Mouse (Mus musculus): Measurements from ENCODE around the gene Krtap3-2. TPM values are rescaled to one million over a fixed set of nuclear protein-coding genes. Genes with fewer than 3 reads are reported as not detected.
"Not testable (repeated sequence)": the region's sequence is repeated elsewhere in the genome, so short reads cannot be mapped to it uniquely, and the experiment has no call there.

The Krtap3-2 gene
- polyA plus RNA-seq (2016; fragmentation: Nextera tagmentation; extraction: Ambion mirVana): not detected in 2 replicates

DNA sequence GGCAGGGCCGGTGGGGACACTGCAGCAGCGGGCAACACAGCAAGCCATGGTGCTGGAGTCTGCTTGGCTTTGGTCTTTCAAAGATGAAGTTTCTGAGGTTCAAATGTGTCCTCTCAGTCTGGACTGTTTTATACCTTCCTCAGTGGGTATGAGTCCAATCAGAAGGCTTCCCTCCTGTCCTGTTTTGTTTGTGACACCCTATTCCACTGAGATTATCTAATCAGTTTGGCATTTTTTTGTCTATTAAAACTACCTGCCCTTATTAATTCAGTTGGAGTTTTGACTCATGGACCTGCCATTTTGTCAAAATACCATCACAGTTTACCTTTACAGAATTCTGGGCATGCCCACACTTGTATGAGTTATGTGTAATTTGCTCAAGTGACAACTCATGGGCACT, at the start of gene Krtap3-2:
Gene Krtap3-2, minus strand, starts transcription at position 101 of the 400 bp plus-strand sequence.
- 83% methylated on average over 1 of the region's 2 CpGs for WGBS
- H3K9me3 ChIP-seq: no peaks in the 10 kb centered on the region
- no peak for DNase-seq (ENCODE audit: low spot score)

DNA sequence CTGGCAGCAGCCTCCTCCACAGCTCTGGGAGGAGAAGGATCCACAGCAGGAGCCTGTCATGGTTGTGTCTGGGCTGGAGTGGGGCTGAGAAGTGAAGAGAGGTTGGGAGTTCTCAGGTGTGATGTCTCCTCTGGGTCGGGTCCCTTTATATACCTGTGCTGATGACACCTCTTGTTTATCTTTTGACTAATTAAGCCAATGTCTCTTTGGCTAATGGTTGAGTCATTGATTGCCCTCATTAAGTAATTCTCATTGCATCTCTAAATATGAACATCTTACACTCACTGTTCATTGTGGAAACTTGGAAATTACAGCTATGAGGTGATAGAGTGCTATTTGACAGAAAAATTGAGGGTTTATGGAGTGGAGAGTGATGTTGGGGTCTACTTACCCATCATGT, 46.6 kb upstream of the Krtap3-2 start, which contains the start of gene Gm11938:
Gene Gm11938, minus strand, starts transcription at position 101 of the 400 bp plus-strand sequence.
- DNase-seq (ENCODE audit: low spot score); H3K36me3 ChIP-seq; H3K27me3 ChIP-seq (ENCODE audit: insufficient read depth, poor library complexity, severe bottlenecking); H3K4me1 ChIP-seq; H3K9me3 ChIP-seq; H3K4me3 ChIP-seq; H3K27ac ChIP-seq: not testable (repeated sequence)
- WGBS: 53% methylated on average over 1 of the region's 1 CpGs

More for the DNA sequence above, at the start of gene Krtap3-2:
- H3K27me3 ChIP-seq (ENCODE audit: insufficient read depth, poor library complexity, severe bottlenecking): no peaks in the 10 kb centered on the region
- no peaks in the 10 kb centered on the region for H3K4me1 ChIP-seq
- H3K4me3 ChIP-seq: no peak within 1 kb of the TSS
- H3K36me3 ChIP-seq: no peaks in the 10 kb centered on the region
- H3K27ac ChIP-seq: no peak within 1 kb of the TSS

DNA sequence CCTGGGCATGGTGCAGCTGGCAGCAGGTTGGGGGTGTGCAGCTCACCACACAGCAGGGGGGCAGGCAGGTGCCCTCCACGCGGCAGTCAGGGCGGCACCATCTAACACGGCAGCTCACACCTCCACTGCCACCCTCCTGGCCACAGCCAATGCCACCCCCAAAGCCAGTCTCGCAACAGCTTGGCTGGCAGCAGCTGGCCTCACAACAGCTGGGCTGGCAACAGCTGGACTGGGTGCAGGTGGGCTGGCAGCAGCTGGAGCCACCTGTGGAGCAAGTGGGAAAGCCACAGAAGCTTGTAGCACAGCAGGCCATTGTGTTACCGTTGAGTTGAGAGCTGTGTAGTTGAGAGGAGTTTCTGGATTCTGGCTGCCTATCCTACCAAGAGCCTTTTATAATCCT, 41.1 kb upstream of the Krtap3-2 start, which contains the start of gene Krtap9-3:
Gene Krtap9-3, minus strand, starts transcription at position 364 of the 400 bp plus-strand sequence.
- not testable (repeated sequence) for H3K27ac ChIP-seq; H3K4me3 ChIP-seq; H3K27me3 ChIP-seq (ENCODE audit: insufficient read depth, poor library complexity, severe bottlenecking); DNase-seq (ENCODE audit: low spot score); H3K9me3 ChIP-seq; H3K4me1 ChIP-seq; H3K36me3 ChIP-seq
- 78% methylated on average over 6 of the region's 6 CpGs for WGBS

DNA sequence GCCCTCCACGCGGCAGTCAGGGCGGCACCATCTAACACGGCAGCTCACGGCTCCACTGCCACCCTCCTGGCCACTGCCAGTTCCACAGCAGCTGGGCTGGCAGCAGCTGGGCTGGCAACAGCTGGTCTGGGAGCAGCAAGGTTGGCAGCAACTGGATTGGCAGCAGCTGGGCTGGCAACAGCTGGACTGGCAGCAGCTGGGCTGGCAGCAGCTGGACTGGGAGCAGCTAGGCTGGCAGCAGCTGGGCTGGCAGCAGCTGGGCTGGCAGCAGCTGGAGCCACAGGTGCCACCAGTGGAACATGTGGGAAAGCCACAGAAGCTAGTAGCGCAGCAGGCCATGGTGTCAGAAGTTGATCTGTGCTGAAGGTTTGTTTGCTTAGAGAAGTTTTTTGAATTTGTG, 34.3 kb upstream of the Krtap3-2 start, which contains the start of gene Krtap1-3:
Gene Krtap1-3, minus strand, starts transcription at position 359 of the 400 bp plus-strand sequence.
- 83% methylated on average over 6 of the region's 6 CpGs for WGBS
- Histone ChIP-seq H3K9me3 (no peaks in the 10 kb centered on the region), H3K4me1 (no peaks in the 10 kb centered on the region), H3K4me3 (no peak within 1 kb of the TSS), H3K27ac (no peak within 1 kb of the TSS), H3K36me3 (no peaks in the 10 kb centered on the region), H3K27me3 (ENCODE audit: insufficient read depth, poor library complexity, severe bottlenecking) (no peaks in the 10 kb centered on the region)
- no peak for DNase-seq (ENCODE audit: low spot score)

- Histone ChIP-seq H3K27ac (no peak overlapping the region), H3K9me3 (no peaks in the 10 kb centered on the region), H3K36me3 (no peaks in the 10 kb centered on the region), H3K27me3 (ENCODE audit: insufficient read depth, poor library complexity, severe bottlenecking) (0 out of 2 replicates have a peak, but pooled peaks cover 5% of the 10 kb centered on the region), H3K4me3 (no peak overlapping the region), H3K4me1 (no peaks in the 10 kb centered on the region)
- no peak for DNase-seq (ENCODE audit: low spot score)
- 89% methylated on average over 7 of the region's 7 CpGs for WGBS
Measured at GRCm38 (mm10) chr11:99585096-99585495, 28.4 kb upstream of the Krtap3-2 start.

- WGBS: 89% methylated on average over 5 of the region's 5 CpGs
- Histone ChIP-seq H3K4me3 (no peak within 1 kb of the TSS), H3K27ac (no peak within 1 kb of the TSS), H3K9me3 (no peaks in the 10 kb centered on the region), H3K36me3 (no peaks in the 10 kb centered on the region), H3K4me1 (no peaks in the 10 kb centered on the region), H3K27me3 (ENCODE audit: insufficient read depth, poor library complexity, severe bottlenecking) (0 out of 2 replicates have a peak, but pooled peaks cover 5% of the 10 kb centered on the region)
- no peak for DNase-seq (ENCODE audit: low spot score)
Measured at GRCm38 (mm10) chr11:99583245-99583704, 26.6 kb upstream of the Krtap3-2 start, which contains the start of gene Krtap1-4. Krtap1-4 (minus strand) TSS chr11:99583654.

DNA sequence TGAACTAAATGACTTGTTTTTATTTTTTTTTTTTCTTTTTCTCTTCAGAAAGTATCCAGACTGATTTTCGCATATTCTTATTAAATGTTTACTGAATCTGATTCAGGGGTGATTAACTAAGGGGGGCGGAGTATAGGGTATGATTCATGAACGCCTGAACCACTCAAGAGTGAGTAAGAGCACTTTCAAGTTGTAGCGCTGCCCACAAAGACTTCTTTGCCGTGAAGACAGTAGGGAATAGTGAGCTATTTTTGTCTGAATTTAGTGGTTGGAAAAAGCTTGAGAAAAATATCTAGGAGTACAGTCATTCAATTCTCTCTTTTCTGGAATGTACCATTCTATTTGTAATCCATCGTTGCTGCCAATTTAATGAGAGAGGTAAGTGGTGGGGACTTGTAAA, 24.9 kb upstream of the Krtap3-2 start:
- no peaks in the 10 kb centered on the region for H3K9me3 ChIP-seq
- no peaks in the 10 kb centered on the region for H3K4me1 ChIP-seq
- no peak for DNase-seq (ENCODE audit: low spot score)
- H3K4me3 ChIP-seq: no peak overlapping the region
- 80% methylated on average over 6 of the region's 6 CpGs for WGBS
- H3K27me3 ChIP-seq (ENCODE audit: insufficient read depth, poor library complexity, severe bottlenecking): 0 out of 2 replicates have a peak, but pooled peaks cover 5% of the 10 kb centered on the region
- no peak overlapping the region for H3K27ac ChIP-seq
- no peaks in the 10 kb centered on the region for H3K36me3 ChIP-seq

DNA sequence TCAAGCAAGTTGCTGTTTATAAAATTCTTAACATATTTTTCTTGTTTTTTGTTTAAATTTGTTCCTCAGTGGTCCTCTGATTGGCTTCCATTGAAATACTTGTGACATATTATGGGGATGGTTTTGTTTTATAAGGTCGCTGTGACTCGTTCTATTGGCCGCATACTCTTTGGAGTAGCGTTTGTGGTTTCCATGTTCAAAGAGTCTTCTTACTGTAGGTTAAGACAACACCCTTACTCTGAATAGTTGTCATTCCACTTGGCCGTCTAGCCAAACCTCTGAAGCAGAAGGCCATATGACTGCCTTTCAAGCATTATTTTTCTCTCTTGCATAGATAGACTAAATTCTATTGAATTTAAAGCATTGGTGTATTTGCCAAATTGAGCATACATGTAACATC, 24.4 kb upstream of the Krtap3-2 start:
- Histone ChIP-seq H3K9me3 (no peaks in the 10 kb centered on the region), H3K27ac (no peak overlapping the region), H3K36me3 (no peaks in the 10 kb centered on the region), H3K4me1 (no peaks in the 10 kb centered on the region), H3K4me3 (no peak overlapping the region), H3K27me3 (ENCODE audit: insufficient read depth, poor library complexity, severe bottlenecking) (0 out of 2 replicates have a peak, but pooled peaks cover 5% of the 10 kb centered on the region)
- DNase-seq (ENCODE audit: low spot score): no peak
- 86% methylated on average over 5 of the region's 5 CpGs for WGBS

DNA sequence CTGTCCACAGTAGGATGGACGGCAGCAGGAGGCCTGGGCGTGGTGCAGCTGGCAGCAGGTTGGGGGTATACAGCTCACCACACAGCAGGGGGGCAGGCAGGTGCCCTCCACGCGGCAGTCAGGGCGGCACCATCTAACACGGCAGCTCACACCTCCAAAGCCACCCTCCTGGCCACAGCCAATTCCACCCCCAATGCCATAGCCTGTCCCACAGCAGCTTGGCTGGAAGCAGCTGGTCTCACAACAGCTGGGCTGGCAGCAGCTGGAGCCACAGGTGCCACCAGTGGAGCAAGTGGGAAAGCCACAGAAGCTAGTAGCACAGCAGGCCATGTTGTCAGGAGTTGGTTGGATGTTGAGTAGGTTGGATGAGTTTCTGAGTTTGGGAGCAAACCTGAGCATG, 24.0 kb upstream of the Krtap3-2 start, which contains the start of gene Krtap1-5:
Gene Krtap1-5, minus strand, starts transcription at position 381 of the 400 bp plus-strand sequence.
- 0 out of 2 replicates have a peak, but pooled peaks cover 5% of the 10 kb centered on the region for H3K27me3 ChIP-seq (ENCODE audit: insufficient read depth, poor library complexity, severe bottlenecking)
- H3K4me3 ChIP-seq: no peak within 1 kb of the TSS
- no peaks in the 10 kb centered on the region for H3K36me3 ChIP-seq
- H3K4me1 ChIP-seq: no peaks in the 10 kb centered on the region
- no peaks in the 10 kb centered on the region for H3K9me3 ChIP-seq
- 73% methylated on average over 6 of the region's 6 CpGs for WGBS
- no peak within 1 kb of the TSS for H3K27ac ChIP-seq
- no peak for DNase-seq (ENCODE audit: low spot score)

- no peaks in the 10 kb centered on the region for H3K4me1 ChIP-seq
- under 1% methylated on average over 7 of the region's 7 CpGs for WGBS
Measured at GRCm38 (mm10) chr11:99574106-99574505, 17.5 kb upstream of the Krtap3-2 start.

GRCm38 (mm10) chr11:99573164-99573563, 16.5 kb upstream of the Krtap3-2 start:
- Histone ChIP-seq H3K36me3 (no peaks in the 10 kb centered on the region), H3K4me1 (no peaks in the 10 kb centered on the region), H3K4me3 (no peak overlapping the region), H3K27me3 (ENCODE audit: insufficient read depth, poor library complexity, severe bottlenecking) (no peaks in the 10 kb centered on the region), H3K9me3 (no peaks in the 10 kb centered on the region), H3K27ac (no peak overlapping the region)
- no peak for DNase-seq (ENCODE audit: low spot score)
- 62% methylated on average over 4 of the region's 4 CpGs for WGBS

More at GRCm38 (mm10) chr11:99574106-99574505, 17.5 kb upstream of the Krtap3-2 start:
- Histone ChIP-seq H3K4me3 (no peak overlapping the region), H3K27me3 (ENCODE audit: insufficient read depth, poor library complexity, severe bottlenecking) (no peaks in the 10 kb centered on the region), H3K27ac (no peak overlapping the region), H3K36me3 (no peaks in the 10 kb centered on the region), H3K9me3 (no peaks in the 10 kb centered on the region)
- DNase-seq (ENCODE audit: low spot score): peak; percentile 85

GRCm38 (mm10) chr11:99566530-99566929, 9.9 kb upstream of the Krtap3-2 start, which contains the start of gene Krtap3-1:
Krtap3-1 (minus strand) TSS chr11:99566630.
- no peak within 1 kb of the TSS for H3K27ac ChIP-seq
- no peaks in the 10 kb centered on the region for H3K9me3 ChIP-seq
- H3K4me3 ChIP-seq: no peak within 1 kb of the TSS
- no peaks in the 10 kb centered on the region for H3K27me3 ChIP-seq (ENCODE audit: insufficient read depth, poor library complexity, severe bottlenecking)
- WGBS: 86% methylated on average over 7 of the region's 7 CpGs
- DNase-seq (ENCODE audit: low spot score): no peak
- H3K4me1 ChIP-seq: no peaks in the 10 kb centered on the region
- no peaks in the 10 kb centered on the region for H3K36me3 ChIP-seq

- H3K27ac ChIP-seq: no peak overlapping the region
- no peaks in the 10 kb centered on the region for H3K36me3 ChIP-seq
- H3K27me3 ChIP-seq (ENCODE audit: insufficient read depth, poor library complexity, severe bottlenecking): no peaks in the 10 kb centered on the region
- H3K9me3 ChIP-seq: no peaks in the 10 kb centered on the region
- no peak overlapping the region for H3K4me3 ChIP-seq
- no peaks in the 10 kb centered on the region for H3K4me1 ChIP-seq
- 80% methylated on average over 6 of the region's 6 CpGs for WGBS
- DNase-seq (ENCODE audit: low spot score): no peak
Measured at GRCm38 (mm10) chr11:99562580-99562979, 5.9 kb upstream of the Krtap3-2 start.
